Mouse (Mus musculus) frontal cortex, adult 2 months (tissue): Measurements from ENCODE around the gene Pdik1l. TPM values are rescaled to one million over a fixed set of nuclear protein-coding genes. Genes with fewer than 3 reads are reported as not detected.
"Not testable (repeated sequence)": the region's sequence is repeated elsewhere in the genome, so short reads cannot be mapped to it uniquely, and the experiment has no call there.

Source experiments
- DNase-seq, 2 experiments: peaks; one replicate each; pipeline ENCODE4 v3.0.0; 2022; ENCODE audit warnings: low spot score in 1 of 2; ENCODE audit errors: extremely low spot score in 1 of 2
- polyA plus RNA-seq: library from polyadenylated mRNA; depleted of rRNA; stranded (reverse); fragments of >200 nt; gene quantifications from 2 replicates; pipeline ENCODE4 v1.2.3, GENCODE M21; 2012

The Pdik1l gene
- polyA plus RNA-seq, 1 experiment: 8.9 TPM

GRCm38 (mm10) chr4:134299498-134299810 lies 11.8 kb upstream of the Pdik1l start:
- DNase-seq: no peak

- no peak for DNase-seq
These were observed 11.2 kb upstream of the Pdik1l start for GRCm38 (mm10) chr4:134298626-134299497.

- DNase-seq: no peak
These were observed 9.7 kb upstream of the Pdik1l start for GRCm38 (mm10) chr4:134297369-134297768.

GRCm38 (mm10) chr4:134296523-134296922 lies 8.8 kb upstream of the Pdik1l start:
- no peak for DNase-seq

- DNase-seq: not testable (repeated sequence)
These were observed 8.4 kb upstream of the Pdik1l start for GRCm38 (mm10) chr4:134296096-134296495.

GRCm38 (mm10) chr4:134293692-134294163 lies 6.0 kb upstream of the Pdik1l start:
- no peak for DNase-seq

GRCm38 (mm10) chr4:134293061-134293691 lies 5.5 kb upstream of the Pdik1l start:
- no peak for DNase-seq

GRCm38 (mm10) chr4:134292067-134292466 lies 4.4 kb upstream of the Pdik1l start:
- peak in 1 of 2 experiments; percentile 79 for DNase-seq

GRCm38 (mm10) chr4:134288397-134289256 lies 932 bp upstream of the Pdik1l start:
- no peak for DNase-seq

GRCm38 (mm10) chr4:134287168-134287564 lies 529 bp downstream of the Pdik1l start:
- DNase-seq: peak; percentile 84 to 96

GRCm38 (mm10) chr4:134286226-134287167 lies 1.2 kb downstream of the Pdik1l start:
- DNase-seq: no peak

- DNase-seq: no peak
These were observed 2.8 kb downstream of the Pdik1l start for GRCm38 (mm10) chr4:134284942-134285341.

- no peak for DNase-seq
These were observed 14.0 kb downstream of the Pdik1l start for GRCm38 (mm10) chr4:134273417-134274345.

- DNase-seq: no peak
These were observed 14.8 kb downstream of the Pdik1l start for GRCm38 (mm10) chr4:134272731-134273416.

- no peak for DNase-seq
These were observed 15.7 kb downstream of the Pdik1l start for GRCm38 (mm10) chr4:134271979-134272378.

- DNase-seq: not testable (repeated sequence)
These were observed 18.1 kb downstream of the Pdik1l start for GRCm38 (mm10) chr4:134269622-134270021.

GRCm38 (mm10) chr4:134268102-134268655 lies 19.5 kb downstream of the Pdik1l start:
- DNase-seq: no peak
